Mouse (Mus musculus): ENCODE results near the gene Olfr592. TPM values are rescaled to one million over a fixed set of nuclear protein-coding genes. Genes with fewer than 3 reads are reported as not detected.
"Not testable (repeated sequence)": the region's sequence is repeated elsewhere in the genome, so short reads cannot be mapped to it uniquely, and the experiment has no call there.

Gene Olfr592
- total RNA-seq (2021): not detected
- long read RNA-seq, experiment 1: 0 reads
- long read RNA-seq, experiment 2: 0 reads

GRCm38 (mm10) chr7:103184503-103184902 lies at the start of gene Olfr592:
Olfr592 (plus strand) TSS chr7:103184803.
- DNase-seq: not testable (repeated sequence)

GRCm38 (mm10) chr7:103140579-103140978 lies 44.0 kb upstream of the Olfr592 start, which contains the start of gene Olfr588-ps1:
Olfr588-ps1 (plus strand) TSS chr7:103140879.
- no peak for DNase-seq

GRCm38 (mm10) chr7:103156256-103156655 lies 28.3 kb upstream of the Olfr592 start, which contains the start of gene Olfr589:
Olfr589 (minus strand) TSS chr7:103156356.
- DNase-seq: no peak

DNA sequence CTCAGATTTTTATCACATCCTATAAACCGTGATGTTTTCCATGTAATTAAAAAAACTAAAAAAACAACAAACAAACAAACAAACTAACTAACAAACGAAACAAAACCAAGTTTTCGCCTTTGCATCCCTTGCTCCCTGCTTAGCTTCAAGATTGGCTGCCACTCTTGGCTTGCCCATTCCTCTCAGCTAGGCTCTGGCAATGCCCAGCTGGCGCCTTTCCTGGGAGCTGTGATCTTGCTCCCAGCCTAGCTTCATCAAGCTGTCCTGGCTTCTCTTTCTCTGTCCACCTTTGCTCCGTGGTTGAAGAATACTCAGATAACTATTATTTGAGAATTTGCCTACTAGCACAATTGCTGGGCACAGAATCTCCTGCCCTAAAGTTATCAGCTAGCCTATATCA lies 14.9 kb upstream of the Olfr592 start:
- no peak for DNase-seq

- DNase-seq: no peak
Observed at GRCm38 (mm10) chr7:103178240-103178639, 6.4 kb upstream of the Olfr592 start, which contains the start of gene Olfr591. Olfr591 (minus strand) TSS chr7:103178340.

- DNase-seq: no peak
Observed at GRCm38 (mm10) chr7:103211562-103211961, 27.0 kb downstream of the Olfr592 start, which contains the start of gene Olfr593. Olfr593 (plus strand) TSS chr7:103211862.

GRCm38 (mm10) chr7:103212050-103212449 lies 27.4 kb downstream of the Olfr592 start:
- DNase-seq: not testable (repeated sequence)

- DNase-seq: no peak
Observed at GRCm38 (mm10) chr7:103216696-103217095, 32.1 kb downstream of the Olfr592 start, which contains the start of gene Olfr594. Olfr594 (plus strand) TSS chr7:103216996.

Other genes starting within 250 kb of the Olfr592 start
- not detected for gene Olfr573-ps1, start 242.2 kb upstream of the Olfr592 start, total RNA-seq (2021)
- gene Olfr574, start 236.3 kb upstream of the Olfr592 start, total RNA-seq (2021): not detected
- not detected for gene Olfr575, start 226.0 kb upstream of the Olfr592 start, total RNA-seq (2021)
- not detected for gene Olfr576, start 222.1 kb upstream of the Olfr592 start, total RNA-seq (2021)
- not detected for gene Olfr577, start 208.9 kb upstream of the Olfr592 start, total RNA-seq (2021)
- gene Olfr578, start 195.5 kb upstream of the Olfr592 start, total RNA-seq (2021): not detected
- not detected for gene Olfr582, start 146.8 kb upstream of the Olfr592 start, total RNA-seq (2021)
- gene Olfr583, start 133.5 kb upstream of the Olfr592 start, total RNA-seq (2021): not detected
- gene Olfr584, start 102.9 kb upstream of the Olfr592 start, total RNA-seq (2021): not detected
- gene Olfr585, start 87.1 kb upstream of the Olfr592 start, total RNA-seq (2021): not detected
- gene Olfr586, start 59.2 kb upstream of the Olfr592 start, total RNA-seq (2021): not detected
- not detected for gene Olfr588-ps1, start 43.9 kb upstream of the Olfr592 start, total RNA-seq (2021)
- gene Olfr589, start 28.4 kb upstream of the Olfr592 start, total RNA-seq (2021): not detected
- gene Olfr591, start 6.5 kb upstream of the Olfr592 start, total RNA-seq (2021): not detected
- gene Olfr593, start 27.1 kb downstream of the Olfr592 start, total RNA-seq (2021): not detected
- not detected for gene Olfr594, start 32.2 kb downstream of the Olfr592 start, total RNA-seq (2021)
- gene Usp17ld, start 67.7 kb downstream of the Olfr592 start, total RNA-seq (2021): not detected
- gene Olfr596, start 120.8 kb downstream of the Olfr592 start, total RNA-seq (2021): not detected
- not detected for gene Olfr597, start 131.5 kb downstream of the Olfr592 start, total RNA-seq (2021)
- gene Olfr598, start 138.8 kb downstream of the Olfr592 start, total RNA-seq (2021): not detected
- not detected for gene Olfr599, start 151.1 kb downstream of the Olfr592 start, total RNA-seq (2021)
- not detected for gene Olfr600, start 164.9 kb downstream of the Olfr592 start, total RNA-seq (2021)
- not detected for gene Olfr601, start 177.9 kb downstream of the Olfr592 start, total RNA-seq (2021)
- gene Olfr603, start 201.4 kb downstream of the Olfr592 start, total RNA-seq (2021): not detected
- gene Usp17lc, start 230.3 kb downstream of the Olfr592 start, total RNA-seq (2021): not detected

Data from heart, adult 18-20 months (tissue).